Mouse (Mus musculus): Measurements from ENCODE around the gene Rnf145. TPM values are rescaled to one million over a fixed set of nuclear protein-coding genes. Genes with fewer than 3 reads are reported as not detected.

The Rnf145 gene
- total RNA-seq (2021) = 1 to 10 TPM; 6.5 to 7.4 TPM
- long read RNA-seq, experiment 1, transcript Rnf145-201 (11 exons, 3,570 nt) = major isoform, 12 of 12 reads
- long read RNA-seq, experiment 1, partial matches to known transcripts = 0 of 12 reads
- long read RNA-seq, experiment 1, other reads (novel, unspliced or antisense) = 0 of 12 reads
- long read RNA-seq, experiment 2, transcript Rnf145-201 (11 exons, 3,570 nt) = major isoform, 16 of 19 reads
- long read RNA-seq, experiment 2, partial matches to known transcripts = 1 of 19 reads
- long read RNA-seq, experiment 2, other reads (novel, unspliced or antisense) = 2 of 19 reads

DNA sequence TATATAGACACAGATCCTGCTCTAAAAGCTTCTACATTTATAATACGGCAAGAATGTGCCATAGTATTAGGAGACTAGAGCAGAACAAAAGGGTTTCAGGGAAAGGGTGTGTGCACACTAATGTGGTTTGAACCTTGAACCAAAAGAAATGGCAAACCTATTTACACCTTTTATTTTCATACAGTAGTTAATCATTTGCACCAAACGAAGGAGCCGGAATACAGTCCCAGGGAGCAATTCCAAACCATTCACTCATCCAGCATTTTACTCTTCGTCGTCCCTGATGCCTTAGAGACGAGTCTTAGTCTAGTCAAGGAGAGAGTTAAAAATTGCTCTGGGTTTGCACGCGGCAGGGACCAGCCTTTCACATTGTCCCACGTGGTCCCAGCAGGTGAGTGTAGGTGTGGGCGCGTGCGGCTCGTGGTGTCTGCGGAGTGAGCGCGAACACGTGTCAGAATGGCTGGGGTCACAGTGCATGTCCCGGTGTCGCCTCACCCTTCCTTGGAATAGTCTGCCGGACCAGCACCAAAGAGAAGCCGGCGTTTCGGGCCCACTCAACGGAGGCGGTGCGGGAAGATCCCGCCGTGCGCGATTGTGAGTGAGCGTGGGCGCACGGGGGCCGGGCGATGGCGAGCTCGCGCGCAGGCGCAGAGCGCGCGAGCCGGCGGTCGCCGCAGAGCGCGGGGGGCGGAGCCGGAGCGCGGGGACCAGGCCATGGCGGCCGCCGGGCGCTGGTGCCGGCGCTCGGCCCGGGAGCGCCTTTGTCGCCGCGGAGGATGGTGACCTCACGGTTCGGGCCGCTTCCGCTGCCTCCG is at the start of gene Rnf145:
TSS of gene Rnf145 (plus strand) at position 684 of the 815 bp plus-strand sequence.
- peak; percentile 47 for DNase-seq (ENCODE audit: low spot score)

DNA sequence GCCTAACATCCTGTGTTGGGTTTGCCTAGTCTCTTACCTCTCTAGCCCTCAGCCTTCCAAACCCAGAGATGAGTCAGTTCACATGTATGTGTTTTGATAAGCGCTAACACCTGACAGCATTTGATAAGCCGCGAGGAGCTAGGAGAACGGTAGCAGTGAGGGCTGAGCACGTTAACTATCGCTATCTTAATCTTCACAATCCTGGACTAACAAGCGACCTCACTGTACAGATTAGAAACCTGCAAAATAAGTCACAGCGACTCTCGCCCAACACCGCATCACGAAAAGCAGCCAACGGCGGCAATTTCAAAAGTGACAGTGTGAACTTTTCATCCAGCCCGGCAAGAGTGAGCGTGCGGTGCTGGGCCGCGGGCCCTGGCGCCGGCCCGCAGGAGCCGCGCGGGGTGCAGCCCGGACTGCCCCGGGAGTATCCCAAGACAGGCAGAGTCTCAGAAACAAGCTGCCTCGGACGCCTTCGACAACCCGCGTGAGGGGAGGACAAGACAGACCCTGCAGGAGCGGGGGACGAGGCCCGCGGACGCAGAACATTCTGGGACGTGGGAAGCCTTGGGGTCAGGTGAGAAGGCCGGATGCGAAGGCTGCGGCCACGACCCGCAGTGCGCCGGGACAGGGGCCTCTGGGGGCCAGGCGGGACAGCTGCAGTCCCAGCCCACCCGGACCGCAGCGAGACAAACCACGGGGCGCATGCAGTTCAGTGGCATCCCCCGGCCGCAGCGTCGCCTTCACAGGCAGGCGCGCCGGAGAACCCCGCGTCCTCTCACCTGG is 48.9 kb upstream of the Rnf145 start:
- no peak for DNase-seq (ENCODE audit: low spot score)

DNA sequence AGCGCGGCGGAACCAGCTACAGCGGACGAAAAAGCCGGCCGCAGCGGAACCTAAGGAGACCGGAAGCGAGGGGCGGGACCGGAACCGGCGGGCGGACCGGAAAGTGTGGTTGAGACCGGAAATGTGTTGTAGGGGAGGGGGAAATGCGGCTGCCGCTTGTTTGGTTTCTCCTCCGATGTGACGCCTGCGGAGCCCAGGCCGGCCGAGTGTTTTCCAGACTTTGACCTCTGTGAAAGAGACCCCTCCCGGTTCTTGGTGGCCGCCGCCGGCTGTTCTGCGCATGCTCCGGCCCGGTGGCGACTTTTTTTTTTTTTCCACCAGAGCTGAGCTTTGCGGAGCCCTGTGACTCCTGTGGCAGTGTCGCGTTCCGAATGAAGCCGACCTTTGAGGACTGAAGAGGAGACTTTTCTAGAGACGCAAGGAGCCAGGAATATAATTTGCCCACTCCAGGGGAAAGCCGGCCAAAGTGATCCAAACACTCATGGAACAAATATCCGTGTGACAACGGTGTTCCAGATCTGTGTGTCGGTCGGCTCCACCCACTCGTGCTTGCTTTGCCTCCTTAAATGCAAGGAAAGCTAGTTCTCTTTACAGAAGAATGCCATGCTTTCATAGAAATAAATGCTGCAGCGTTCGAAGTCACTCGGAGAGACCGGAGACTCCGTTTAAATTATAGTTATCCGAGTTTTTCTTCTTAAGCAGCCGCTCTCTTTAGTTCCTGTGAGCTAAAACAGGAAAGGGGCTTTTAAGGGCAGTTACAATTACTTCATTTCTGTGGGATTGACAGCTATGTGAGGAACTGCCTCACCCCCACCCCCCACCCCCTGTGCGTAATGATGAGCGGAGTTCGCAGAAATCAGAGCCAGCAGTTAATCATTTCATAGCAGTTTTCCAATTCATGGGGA is 48.1 kb upstream of the Rnf145 start, which contains the start of gene Ublcp1:
TSS of gene Ublcp1 (minus strand) at position 67 of the 905 bp plus-strand sequence.
- peak; percentile 93 for DNase-seq (ENCODE audit: low spot score)

DNA sequence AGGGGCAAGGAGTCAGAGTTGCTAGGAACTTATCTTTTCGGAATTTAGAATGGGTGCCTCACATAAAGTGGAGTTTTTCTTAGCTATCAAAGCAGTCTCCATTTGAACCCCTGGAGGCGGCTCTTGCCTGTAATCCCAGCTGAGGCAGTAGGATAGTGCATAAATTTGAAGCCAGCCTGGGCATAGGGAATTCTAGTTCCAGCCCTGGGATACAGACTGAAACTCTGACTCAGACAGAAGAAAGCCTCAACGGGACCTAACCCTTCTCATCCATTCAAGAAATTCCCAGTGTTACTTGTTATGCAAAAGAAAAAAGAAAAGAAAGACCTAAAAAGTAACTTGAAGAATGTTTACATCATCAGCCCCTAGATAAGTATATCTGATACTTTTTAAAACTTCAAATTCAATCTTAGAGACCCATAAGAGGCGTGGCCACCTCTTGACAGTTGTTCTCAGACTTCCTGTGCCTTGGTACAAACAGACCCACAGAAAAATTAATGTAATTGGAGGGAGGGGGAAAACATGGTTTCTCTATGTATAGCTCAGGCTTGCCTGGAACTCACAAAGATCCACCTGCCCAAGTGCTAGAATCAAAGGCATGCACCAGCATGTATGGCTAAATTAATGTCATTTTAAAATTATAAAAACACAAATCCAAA is 47.3 kb upstream of the Rnf145 start:
- DNase-seq (ENCODE audit: low spot score) = no peak

DNA sequence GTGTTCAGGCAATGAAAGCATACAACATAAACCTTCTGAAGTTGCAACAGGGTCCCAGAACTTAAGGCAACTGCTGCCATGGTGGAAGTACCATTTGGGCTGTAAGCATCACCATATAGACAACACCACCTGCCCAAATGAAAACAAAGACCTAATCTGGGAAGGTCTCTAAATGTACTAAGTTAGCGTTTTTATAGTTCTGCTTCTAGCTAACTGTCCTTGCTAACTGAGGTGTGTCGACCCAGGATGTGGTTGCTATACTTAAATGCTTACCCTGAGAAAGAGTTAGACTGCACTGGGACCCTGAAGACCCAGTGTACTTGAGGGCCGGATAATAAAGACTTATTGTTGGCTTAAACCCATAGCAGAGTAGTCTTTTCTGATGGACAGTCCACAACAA is 43.3 kb upstream of the Rnf145 start:
- no peak for DNase-seq (ENCODE audit: low spot score)

DNA sequence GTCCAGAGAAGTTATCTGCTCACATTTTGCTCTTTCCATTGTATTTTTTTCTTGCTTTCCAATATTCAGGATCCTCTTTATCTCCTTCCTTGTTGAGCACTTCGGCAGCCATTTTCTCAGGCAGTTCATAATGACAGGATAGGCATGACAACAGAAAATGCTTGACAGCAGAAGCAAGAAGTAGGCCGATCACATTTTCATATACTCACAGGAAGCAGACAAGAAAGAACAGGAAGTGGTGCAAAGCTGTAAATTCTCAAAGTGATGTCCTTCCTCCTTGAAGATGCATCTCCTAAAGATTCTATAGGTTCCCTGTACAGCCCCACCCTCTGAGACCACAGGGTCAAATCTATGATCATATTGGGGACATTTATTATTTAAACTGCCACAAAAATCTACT is 42.3 kb upstream of the Rnf145 start:
- DNase-seq (ENCODE audit: low spot score) = no peak

DNA sequence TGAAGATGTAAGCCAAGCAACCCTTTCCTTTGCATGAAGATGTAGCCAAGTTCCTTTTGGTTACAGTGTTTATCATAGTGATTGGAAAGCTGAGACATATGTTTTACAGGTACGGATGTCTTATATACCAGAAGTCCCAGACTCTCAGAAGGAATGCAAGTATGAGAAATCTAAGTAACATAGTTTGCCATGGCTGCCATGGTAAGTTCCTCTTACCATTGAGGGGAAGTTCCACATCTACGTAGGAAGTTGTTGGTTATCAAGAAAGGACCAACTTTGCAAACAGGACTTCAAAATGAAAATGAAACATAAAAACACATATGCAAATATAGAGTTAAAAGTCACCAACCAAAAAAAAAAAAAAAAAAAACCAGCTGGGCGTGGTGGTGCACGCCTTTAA is 40.4 kb upstream of the Rnf145 start:
- DNase-seq (ENCODE audit: low spot score) = no peak

DNA sequence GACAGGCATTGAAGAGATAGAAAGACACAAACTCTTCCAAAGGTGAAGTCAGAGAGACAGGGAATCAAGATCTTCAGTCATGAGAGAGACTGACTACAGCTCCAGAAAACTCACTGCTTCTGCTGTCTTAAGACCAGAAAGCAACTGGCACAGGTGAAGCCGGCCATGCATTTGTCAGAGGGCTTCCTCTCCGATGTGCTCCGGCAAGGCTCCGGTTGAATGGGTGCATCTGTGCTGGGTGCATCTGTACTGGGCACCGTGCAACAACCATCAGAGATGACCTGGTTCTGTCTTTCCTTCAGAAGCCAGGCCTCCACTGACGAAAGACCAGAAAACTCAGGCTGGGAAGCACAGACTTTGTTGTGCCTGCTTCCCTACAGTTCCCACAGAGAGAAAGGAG is 38.5 kb upstream of the Rnf145 start:
- DNase-seq (ENCODE audit: low spot score) = no peak

DNA sequence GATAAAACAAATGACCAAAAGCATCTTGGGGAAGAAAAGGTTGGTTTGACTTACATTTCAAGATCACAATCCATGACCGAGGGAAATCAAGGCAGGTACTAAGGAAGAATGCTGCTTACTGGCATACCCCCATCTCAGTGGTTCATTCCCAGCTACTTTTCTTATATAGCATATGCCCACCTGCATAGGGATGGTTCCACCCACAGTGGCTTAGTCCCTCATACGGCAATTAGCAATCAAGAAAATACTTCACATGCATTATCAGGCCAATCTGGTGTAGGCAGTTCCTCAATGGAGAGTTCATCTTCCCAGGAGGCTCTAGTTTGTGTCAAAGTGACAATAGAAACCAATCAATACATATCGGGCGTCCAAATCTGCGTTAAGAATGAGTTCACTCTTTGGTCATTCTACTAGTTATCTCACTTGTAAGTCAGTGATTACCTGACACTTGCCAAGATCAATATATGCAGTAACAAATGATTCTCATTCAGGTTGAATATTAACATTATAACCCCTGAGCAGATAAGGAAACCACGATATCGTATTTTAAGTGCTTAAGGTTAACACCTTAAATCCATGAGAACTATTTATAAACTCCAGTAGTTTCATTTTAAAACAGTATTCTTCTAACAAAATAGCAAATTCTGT is 33.6 kb upstream of the Rnf145 start:
- no peak for DNase-seq (ENCODE audit: low spot score)

DNA sequence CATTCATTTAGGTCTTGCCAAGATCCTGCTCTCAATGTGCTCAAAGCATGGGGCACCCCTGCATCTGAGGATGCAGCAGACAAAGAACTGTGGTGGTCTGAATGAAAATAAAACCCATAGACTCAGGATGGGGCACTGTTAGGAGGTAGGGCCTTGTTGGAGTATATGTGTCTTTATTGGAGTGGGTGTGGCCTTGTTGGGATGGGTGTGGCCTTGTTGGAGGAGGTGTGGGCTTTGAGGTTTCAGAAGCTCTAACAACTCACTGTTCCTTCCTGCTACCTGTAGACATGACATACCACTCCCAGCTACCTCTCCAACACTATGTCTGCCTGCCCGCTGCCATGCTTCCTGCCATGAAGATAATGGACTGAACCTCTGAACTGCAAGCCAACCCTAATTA is 29.6 kb upstream of the Rnf145 start:
- no peak for DNase-seq (ENCODE audit: low spot score)

DNA sequence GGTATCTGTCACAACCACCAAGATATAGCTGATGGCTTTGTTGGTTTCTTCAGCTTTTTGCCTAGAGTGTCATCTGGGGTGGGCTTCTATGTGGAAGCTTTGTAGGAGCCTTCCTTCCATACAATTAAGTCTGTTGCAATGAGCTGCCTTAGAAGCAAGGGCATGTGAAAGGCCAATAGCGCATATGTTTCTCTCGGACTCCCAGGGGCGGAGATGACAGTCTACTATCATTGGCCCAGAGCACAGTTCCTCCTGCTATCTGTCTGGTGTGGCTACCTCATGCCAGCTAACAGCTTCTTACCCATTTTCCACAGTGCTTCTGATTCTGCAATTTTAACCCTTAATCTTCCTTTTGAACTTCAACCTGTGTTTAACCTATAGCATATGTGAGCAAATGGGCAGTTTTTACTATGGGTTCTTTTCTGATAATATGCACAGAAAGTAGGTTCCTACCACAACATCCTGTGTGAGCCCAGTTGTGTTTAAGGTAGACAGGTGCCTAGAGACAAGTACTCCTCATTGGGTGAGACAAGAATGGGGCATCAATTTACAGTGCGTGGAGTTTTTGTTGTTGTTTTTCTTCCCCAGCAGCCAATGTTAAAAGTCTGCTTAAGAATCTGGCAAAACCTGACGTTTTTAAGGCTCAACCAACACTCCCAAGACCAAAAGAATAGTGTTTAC is 24.0 kb upstream of the Rnf145 start:
- DNase-seq (ENCODE audit: low spot score) = no peak

DNA sequence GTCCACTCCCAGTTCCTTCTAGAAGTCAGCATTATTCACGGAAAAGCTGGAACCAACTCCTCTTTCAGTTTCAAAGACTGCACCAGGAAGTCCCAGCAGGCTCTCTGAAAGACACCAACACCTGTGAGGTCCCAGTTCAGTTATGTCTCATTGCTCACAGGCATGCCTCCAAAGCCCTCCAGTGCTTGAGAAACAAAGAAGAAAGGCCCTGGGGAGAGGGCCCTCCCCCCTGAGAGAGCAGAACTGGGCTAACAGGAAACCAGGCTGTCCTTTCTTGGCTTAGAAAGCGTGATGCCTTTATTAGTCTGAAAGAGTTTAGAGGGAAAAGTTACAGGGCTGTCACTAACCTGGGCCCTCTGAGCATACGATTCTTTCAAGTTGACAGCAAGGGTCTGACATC is 22.5 kb upstream of the Rnf145 start:
- DNase-seq (ENCODE audit: low spot score) = peak; percentile 14

DNA sequence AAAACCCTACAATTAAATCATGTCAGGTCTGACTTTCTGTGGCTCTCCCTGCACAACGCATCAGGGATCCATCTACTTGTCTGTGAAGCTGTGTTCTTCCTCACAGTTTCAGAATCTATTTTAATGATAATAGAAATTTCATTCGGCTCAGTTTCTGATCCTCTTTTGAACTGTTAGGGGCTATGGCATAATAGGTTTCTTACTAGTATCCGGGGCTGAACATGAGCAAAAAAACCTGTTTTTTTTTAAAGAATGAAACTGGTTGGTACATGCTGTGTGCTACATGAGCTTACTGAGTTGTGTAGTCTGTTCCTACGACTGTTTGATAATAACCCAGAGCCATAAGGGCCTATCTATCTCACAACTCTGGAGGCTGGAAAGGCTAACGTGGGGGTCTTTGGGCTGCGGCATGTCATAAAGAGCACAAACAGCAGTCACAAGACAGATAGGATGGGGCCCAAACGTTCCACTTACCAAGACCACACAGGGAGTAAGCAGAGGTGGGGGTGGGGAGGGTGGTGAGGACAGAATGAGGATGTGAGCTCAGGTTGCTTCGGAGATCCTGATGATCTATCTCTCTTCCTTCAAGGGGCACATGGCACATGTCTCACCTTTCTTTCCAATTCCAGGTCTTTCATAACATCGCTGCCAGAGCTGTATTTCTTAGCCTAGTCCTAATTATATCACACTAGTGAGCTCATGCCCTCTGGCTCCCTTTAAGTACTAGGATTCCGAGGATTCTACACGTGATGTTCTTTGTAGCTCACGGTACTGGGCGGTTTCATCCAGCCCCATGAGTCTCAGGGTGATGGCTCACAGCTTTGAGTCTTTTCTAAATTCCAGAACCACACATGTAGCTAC is 20.1 kb upstream of the Rnf145 start:
- no peak for DNase-seq (ENCODE audit: low spot score)

DNA sequence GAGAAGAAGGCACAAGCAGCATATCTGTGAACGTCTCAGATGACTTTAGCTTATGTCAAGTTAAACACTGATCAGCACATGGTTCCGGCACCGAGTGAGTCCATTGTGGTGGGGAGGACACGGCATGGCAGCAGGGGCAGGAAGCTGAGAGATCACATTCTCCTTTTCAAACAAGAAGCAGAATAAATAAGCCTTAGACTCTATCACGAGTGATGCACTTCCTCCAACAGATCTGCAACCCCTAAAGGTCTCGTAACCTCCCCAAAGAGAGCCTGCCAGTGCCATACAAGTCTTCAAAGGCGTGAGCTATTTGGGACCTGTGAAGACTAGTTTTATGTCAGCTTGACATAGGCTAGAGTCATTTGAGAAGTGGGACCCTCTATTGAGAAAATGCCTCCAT is 17.8 kb upstream of the Rnf145 start:
- no peak for DNase-seq (ENCODE audit: low spot score)

DNA sequence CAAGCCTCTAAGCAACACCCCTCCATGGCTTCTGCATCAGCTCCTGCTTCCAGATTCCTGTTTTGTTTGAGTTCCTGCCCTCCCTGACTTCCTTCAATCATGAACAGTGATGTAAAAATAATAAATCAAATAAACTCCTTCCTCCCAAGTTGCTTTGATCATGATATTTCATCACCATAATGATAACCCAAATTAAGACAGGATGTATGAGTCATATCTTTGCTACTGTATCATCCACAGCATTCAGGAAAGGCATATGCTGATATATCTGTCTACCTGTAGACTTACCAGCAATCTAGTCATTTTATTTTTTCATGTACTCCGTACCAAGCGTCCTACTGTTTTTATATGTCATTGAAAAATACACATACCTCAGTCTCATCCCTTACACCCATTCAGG is 17.3 kb upstream of the Rnf145 start:
- no peak for DNase-seq (ENCODE audit: low spot score)

DNA sequence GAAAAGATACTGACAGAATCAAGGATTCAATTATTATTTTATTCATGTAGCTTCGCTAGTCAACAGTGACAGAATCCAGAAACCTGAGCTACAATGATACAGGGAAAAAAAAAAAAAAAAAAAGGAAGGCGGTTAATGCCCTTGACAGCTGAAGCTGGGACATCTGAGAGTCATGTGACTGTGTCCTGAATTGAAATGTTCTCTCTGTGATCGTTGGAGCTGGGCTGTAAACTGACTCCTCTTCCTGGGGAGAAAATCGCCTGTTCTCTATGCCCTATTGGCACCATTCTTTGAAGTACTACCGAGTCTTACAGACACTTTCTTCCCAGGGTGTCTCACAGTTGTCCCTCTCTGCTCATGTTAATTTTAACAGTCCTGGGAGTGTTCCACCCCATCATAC is 15.8 kb upstream of the Rnf145 start:
- no peak for DNase-seq (ENCODE audit: low spot score)

DNA sequence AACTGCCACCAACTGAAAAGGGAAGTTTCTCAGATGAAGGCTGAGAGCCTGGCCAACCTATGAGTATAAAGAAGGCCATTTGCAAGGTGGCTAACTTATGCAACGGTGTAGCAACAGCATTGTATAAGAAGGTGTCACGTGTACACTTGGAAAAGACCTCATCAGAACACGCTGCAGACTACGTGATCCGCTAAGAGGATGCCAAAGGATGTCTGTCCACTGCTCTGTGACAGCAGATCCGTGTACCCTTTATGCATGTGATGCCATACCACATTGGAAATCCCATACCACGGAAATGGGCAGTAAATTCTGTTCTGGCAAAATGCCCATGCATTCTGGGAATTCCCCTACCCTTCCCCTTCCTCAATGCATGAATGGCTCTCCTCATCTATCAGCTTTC is 14.6 kb upstream of the Rnf145 start:
- no peak for DNase-seq (ENCODE audit: low spot score)

DNA sequence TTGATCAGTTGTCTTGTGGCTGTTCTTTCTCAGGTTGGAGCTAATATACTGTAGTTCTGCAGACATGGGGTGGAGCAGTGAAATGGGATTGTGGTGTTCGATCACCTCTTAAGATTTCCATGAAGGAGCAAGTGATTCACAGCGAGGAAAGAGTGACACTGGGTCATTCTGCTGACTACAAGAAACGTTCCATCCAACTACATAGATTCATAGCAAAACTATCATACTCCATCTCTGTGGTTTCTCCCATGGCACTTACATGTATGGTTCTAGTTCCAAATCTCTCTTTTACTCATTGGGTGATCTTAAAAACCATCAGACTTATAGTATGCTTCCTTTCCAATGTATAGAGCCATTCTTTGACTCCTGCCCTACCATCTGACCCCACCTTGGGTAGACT is 14.0 kb upstream of the Rnf145 start:
- no peak for DNase-seq (ENCODE audit: low spot score)

DNA sequence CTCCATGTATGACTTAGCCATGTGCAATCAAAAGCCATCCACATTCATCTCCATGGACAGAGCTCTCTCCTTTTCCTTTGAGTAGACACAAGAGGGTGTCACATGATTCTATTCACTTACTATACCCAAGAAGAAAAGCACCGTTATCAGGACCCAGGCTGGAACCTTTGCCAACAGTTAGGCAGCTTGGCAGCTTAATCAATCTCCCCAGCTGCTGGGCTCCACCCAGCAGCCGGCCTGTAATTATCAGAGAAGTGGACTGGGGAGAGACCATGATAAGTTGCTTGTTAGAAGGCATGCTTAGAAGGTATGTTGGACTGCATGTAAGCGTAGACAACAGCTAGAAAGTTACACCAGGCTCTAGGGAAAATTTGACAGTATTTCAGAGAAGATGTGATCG is 9.9 kb upstream of the Rnf145 start:
- DNase-seq (ENCODE audit: low spot score) = no peak
